Mouse (Mus musculus): Measurements from ENCODE around the gene Hlcs.

- TF ChIP-seq CTCF (IDR thresholded peaks at IDR 0.05; ENCODE audit: low read depth, low read length) (no peak), TAL1 (conservative IDR thresholded peaks at IDR 0.05; ENCODE audit: low read depth, low read length) (no peak), GATA1 (IDR thresholded peaks at IDR 0.05; ENCODE audit: borderline replicate concordance, low read length) (no peak), GATA2 (IDR thresholded peaks at IDR 0.05; ENCODE audit: borderline replicate concordance, low read depth, low read length) (no peak), POLR2AphosphoS5 (IDR thresholded peaks at IDR 0.05; ENCODE audit: insufficient replicate concordance, low read depth, low read length) (no peak)
Observed at GRCm38 (mm10) chr16:94309025-94309424, 4.3 kb downstream of the Hlcs start.

Measured in G1E (cell line).